Mouse (Mus musculus) ES-Bruce4 (cell line): ENCODE results near the gene Cyp24a1. TPM values are rescaled to one million over a fixed set of nuclear protein-coding genes. Genes with fewer than 3 reads are reported as not detected.

Experiments
- H3K27ac ChIP-seq: 2 replicates; pipeline ENCODE4 v1.5.1; 2012; ENCODE audit warnings: low read length, inconsistent platforms; ENCODE audit not compliant: insufficient read depth
- H3K27me3 ChIP-seq: 2 replicates; pipeline ENCODE4 v1.6.1; 2012; ENCODE audit warnings: mild to moderate bottlenecking, low read length, inconsistent platforms; ENCODE audit not compliant: control insufficient read depth, poor library complexity, insufficient read depth, severe bottlenecking
- H3K36me3 ChIP-seq: 2 replicates; pipeline ENCODE4 v1.6.1; 2012; ENCODE audit warnings: inconsistent platforms, mild to moderate bottlenecking, low read length, moderate library complexity; ENCODE audit not compliant: control insufficient read depth, poor library complexity, insufficient read depth, severe bottlenecking
- H3K4me1 ChIP-seq: one replicate; pipeline ENCODE4 v1.8.1; 2011; ENCODE audit warnings: low read length; ENCODE audit not compliant: control insufficient read depth, insufficient read depth
- H3K4me3 ChIP-seq: 2 replicates; pipeline ENCODE4 v1.5.1; 2011; ENCODE audit warnings: low read depth, mild to moderate bottlenecking, low read length
- H3K9ac ChIP-seq: 2 replicates; pipeline ENCODE4 v1.6.1; 2012; ENCODE audit warnings: low read depth, mild to moderate bottlenecking, inconsistent platforms; ENCODE audit not compliant: poor library complexity, severe bottlenecking
- H3K9me3 ChIP-seq: replicated peaks from 2 replicates; pipeline ENCODE4 v1.6.1; 2012; ENCODE audit warnings: mild to moderate bottlenecking, low read length, inconsistent platforms; ENCODE audit not compliant: control insufficient read depth, poor library complexity, insufficient read depth, severe bottlenecking
- CTCF ChIP-seq: IDR thresholded peaks from one replicate; pipeline ENCODE4 v1.8.1; 2011; ENCODE audit warnings: low read depth, low read length
- EP300 ChIP-seq: IDR thresholded peaks from 2 replicates; pipeline ENCODE4 v1.6.1; 2011; ENCODE audit warnings: low read depth, low read length; ENCODE audit not compliant: insufficient read depth
- POLR2A ChIP-seq: IDR thresholded peaks from one replicate; pipeline ENCODE4 v1.8.1; 2011; ENCODE audit warnings: low read length; ENCODE audit not compliant: insufficient read depth
- polyA plus RNA-seq: library from polyadenylated mRNA; stranded (reverse); fragments of >200 nt; gene quantifications from 2 replicates; pipeline ENCODE4 v1.2.4, GENCODE M21; 2011; ENCODE audit warnings: low read depth; ENCODE audit not compliant: missing spikeins, insufficient read depth, insufficient read length

The Cyp24a1 gene
- polyA plus RNA-seq, 1 experiment: not detected

DNA sequence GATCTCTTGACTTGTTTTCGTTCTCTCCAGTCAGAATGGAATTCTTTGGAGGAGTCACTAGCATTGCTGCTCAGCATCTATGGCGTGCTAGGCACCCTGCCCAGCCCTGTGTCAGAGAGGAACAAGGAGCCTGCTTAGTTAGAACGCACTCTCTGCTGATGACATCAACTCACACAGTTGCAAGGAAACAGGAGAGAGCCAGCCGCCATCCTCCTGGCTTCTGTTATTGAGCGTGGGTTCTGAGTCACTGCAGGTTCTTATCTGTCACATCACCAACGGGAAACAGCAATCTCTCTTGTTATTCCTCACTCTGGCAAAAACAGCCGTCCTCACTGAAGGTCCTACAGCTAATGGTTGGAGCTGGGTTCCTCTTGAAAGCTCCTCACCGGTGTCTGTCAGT is 6.4 kb upstream of the Cyp24a1 start:
- Histone ChIP-seq H3K4me1 (no peaks in the 10 kb centered on the region), H3K36me3 (no peaks in the 10 kb centered on the region), H3K4me3 (no peak overlapping the region), H3K27me3 (no peaks in the 10 kb centered on the region), H3K9ac (no peak overlapping the region), H3K27ac (no peak overlapping the region), H3K9me3 (no peaks in the 10 kb centered on the region)
- no peak for TF ChIP-seq POLR2A
- no peak for TF ChIP-seq CTCF
- no peak for TF ChIP-seq EP300

DNA sequence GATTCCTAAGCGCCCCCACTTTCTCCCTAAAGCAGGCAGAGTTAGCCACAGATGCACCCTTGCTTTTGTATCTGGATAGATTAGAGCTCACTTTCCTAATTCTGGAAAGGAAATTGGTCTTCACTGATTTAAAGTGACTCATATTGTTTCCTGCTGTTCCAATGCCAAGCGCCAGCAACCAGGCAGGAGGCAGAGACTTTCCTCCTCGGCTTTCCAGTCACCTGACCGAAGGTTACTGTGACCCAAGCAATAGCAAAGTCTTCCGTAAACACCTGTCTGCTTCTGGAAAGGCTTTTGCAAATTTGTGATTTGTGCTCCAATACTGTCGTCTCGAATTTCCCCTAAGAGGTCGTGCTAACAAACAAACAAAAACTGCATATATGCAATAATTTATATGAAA is 1.1 kb upstream of the Cyp24a1 start:
- Histone ChIP-seq H3K9ac (no peak overlapping the region), H3K9me3 (no peaks in the 10 kb centered on the region), H3K36me3 (no peaks in the 10 kb centered on the region), H3K4me3 (no peak overlapping the region), H3K27ac (no peak overlapping the region), H3K27me3 (peaks cover 19% of the 10 kb centered on the region), H3K4me1 (no peaks in the 10 kb centered on the region)
- TF ChIP-seq POLR2A: no peak
- no peak for TF ChIP-seq EP300
- no peak for TF ChIP-seq CTCF

DNA sequence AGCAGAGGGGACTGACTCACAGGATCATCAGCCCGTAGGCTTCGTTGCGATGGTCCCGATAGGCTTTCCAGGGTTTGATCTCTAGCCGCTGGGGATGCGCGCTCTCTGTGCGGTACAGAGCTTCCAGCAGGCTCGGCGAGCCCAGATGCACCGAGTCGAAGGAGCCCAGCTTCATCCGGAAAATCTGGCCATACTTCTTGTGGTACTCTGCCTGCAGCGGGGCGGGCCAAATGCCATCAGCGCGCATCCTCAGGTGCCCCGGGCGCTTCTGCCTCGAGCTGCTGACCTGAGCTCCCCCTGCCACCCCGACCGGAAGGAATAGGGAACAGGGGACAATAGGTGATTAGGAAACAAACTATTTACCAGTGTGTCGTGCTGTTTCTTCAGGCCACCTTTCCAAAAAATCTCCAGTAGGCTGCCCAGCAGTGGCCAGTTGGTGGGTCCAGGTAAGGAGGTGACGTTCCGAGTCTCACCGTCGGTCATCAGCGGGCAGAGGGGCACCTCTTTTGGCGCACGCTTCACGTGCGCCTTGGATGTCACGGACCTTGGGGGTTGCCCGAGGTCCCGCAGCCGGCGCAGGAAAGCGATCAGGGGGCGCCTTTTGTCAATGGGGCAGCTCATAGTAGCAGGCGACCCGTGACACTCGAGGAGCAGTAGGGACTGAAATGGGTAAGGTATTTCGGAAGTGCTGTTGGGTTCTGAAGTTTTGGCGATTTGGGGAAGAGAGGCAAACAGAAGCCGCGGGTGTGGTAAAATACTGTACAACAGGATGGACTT is 603 bp downstream of the Cyp24a1 start, which contains the start of gene Pfdn4:
TSS of gene Pfdn4 (plus strand) at position 275 of the 777 bp plus-strand sequence.
- Histone ChIP-seq H3K9ac (0 out of 2 replicates have a peak within 1 kb of the TSS, but pooled peaks have one; percentile 15), H3K36me3 (no peaks in the 10 kb centered on the region), H3K4me1 (no peaks in the 10 kb centered on the region), H3K4me3 (peak within 1 kb of the TSS; percentile 26), H3K27ac (no peak within 1 kb of the TSS), H3K9me3 (no peaks in the 10 kb centered on the region), H3K27me3 (peaks cover 19% of the 10 kb centered on the region)
- TF ChIP-seq POLR2A: no peak
- no peak for TF ChIP-seq EP300
- no peak for TF ChIP-seq CTCF

DNA sequence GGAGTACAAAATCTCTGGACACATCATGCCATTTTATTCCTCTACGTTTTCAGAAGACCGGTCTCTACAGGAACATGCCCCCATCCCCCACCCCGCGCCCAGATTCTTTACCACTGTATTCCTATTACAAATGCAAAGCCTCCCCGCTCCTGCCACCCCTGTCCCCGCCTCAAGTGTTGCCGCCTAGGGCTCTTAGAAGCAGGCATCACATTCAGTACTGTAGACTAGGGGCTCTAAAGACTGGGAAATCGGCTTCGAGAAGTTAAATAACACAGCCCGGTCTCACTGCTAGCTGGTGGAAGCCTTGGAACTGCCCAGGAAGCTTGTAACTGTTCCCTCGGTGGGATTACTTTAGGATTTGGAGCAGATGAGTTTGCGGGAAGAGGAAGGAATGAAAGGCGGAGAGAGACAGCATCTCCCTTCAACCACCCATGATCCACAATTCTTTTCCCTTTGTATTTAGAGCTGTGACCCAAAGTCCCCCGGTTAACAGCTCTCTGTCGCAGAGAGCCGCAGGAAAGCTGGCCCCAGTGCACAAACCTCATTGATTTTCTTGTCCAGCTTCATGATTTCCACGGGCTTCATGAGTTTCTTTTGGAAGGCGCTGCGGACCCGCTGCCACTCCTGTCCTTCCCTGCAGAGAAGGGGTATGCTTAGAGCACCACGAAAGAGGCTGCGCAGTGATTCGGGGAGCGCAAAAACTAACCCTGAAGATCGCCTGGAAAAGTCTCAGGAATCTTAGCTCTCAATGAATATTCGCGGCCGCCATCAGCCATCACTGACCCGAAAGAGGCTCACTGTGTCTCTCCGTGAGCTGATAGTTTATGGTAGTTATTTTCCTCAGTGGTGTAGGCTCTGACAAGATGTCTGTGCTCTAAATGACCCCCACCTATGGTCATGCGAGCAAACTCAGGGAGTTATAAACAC is 1.9 kb downstream of the Cyp24a1 start:
- TF ChIP-seq CTCF: no peak
- TF ChIP-seq POLR2A: no peak
- TF ChIP-seq EP300: no peak
- H3K36me3 ChIP-seq: no peaks in the 10 kb centered on the region
- H3K9ac ChIP-seq: no peak overlapping the region
- H3K27me3 ChIP-seq: peaks cover 19% of the 10 kb centered on the region
- H3K27ac ChIP-seq: no peak overlapping the region
- H3K4me1 ChIP-seq: no peaks in the 10 kb centered on the region
- H3K4me3 ChIP-seq: peak overlapping the region; percentile 34; the same call in 1 of the 2 replicates
- no peaks in the 10 kb centered on the region for H3K9me3 ChIP-seq

DNA sequence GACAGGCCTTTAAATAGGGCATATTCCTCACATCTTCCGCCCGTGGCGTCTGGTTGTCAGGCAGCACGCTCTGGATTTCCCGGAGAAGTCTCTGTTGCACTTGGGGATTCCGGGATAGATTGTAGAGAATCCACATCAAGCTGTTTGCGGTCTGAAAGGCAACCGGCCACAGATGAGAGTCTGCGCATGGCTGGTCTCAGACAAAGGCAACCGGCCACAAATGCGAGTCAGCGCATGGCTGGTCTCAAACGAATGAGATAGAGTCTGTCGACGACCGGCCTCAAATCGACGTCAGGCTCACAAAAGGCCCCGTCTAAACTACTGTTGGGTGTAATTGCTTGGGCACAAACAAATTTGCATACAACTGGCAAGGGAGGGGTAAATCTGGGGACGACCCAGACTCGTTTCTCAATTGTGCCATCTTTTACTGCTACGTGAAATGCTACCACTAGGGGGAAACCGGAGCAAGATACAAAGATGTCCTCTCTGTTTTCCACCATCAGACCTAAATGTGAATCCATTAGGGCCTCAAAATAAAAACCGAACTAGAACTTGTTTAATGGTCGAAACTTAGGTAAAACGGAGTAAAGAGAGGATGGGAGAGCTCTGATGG is 8.9 kb downstream of the Cyp24a1 start:
- Histone ChIP-seq H3K27ac (no peak overlapping the region), H3K9me3 (no peaks in the 10 kb centered on the region), H3K4me3 (no peak overlapping the region), H3K9ac (no peak overlapping the region), H3K36me3 (no peaks in the 10 kb centered on the region), H3K4me1 (no peaks in the 10 kb centered on the region), H3K27me3 (peaks cover 3% of the 10 kb centered on the region; the same call in 1 of the 2 replicates)
- TF ChIP-seq POLR2A (no peak), CTCF (no peak), EP300 (no peak)
